Mouse (Mus musculus) lung, embryonic 16.5 days (tissue): Measurements from ENCODE around the gene Spata32. TPM values are rescaled to one million over a fixed set of nuclear protein-coding genes. Genes with fewer than 3 reads are reported as not detected.

ENCODE experiments used
- ATAC-seq: fragments of 200-750 bp; cut with Nextera tagmentation; 2 replicates; pipeline ENCODE4 v1.8.0; 2017; ENCODE audit warnings: low read depth, mild to moderate bottlenecking, moderate library complexity
- H3K27ac ChIP-seq: fragments of 300-500 bp; sonication (generic); 2 replicates; pipeline ENCODE4 v1.5.1; 2014; ENCODE audit warnings: mild to moderate bottlenecking, control low read depth, low read length
- H3K27me3 ChIP-seq: fragments of 300-500 bp; sonication (generic); 2 replicates; pipeline ENCODE4 v1.6.1; 2014; ENCODE audit warnings: low read depth, low read length, mixed read lengths; ENCODE audit not compliant: control insufficient read depth, insufficient read depth
- H3K36me3 ChIP-seq: fragments of 300-500 bp; sonication (generic); 2 replicates; pipeline ENCODE4 v1.6.1; 2014; ENCODE audit warnings: low read length; ENCODE audit not compliant: control insufficient read depth, insufficient read depth
- H3K4me1 ChIP-seq: fragments of 300-500 bp; sonication (generic); replicated peaks from 2 replicates; pipeline ENCODE4 v1.6.1; 2014; ENCODE audit warnings: low read length, mixed read lengths; ENCODE audit not compliant: control insufficient read depth, insufficient read depth
- H3K4me2 ChIP-seq: fragments of 300-500 bp; sonication (generic); 2 replicates; pipeline ENCODE4 v1.6.1; 2014; ENCODE audit warnings: low read depth, low read length, control low read depth
- H3K4me3 ChIP-seq: fragments of 300-500 bp; sonication (generic); 2 replicates; pipeline ENCODE4 v1.5.1; 2014; ENCODE audit warnings: mild to moderate bottlenecking, low read length, control low read depth
- H3K9ac ChIP-seq: fragments of 300-500 bp; sonication (generic); 2 replicates; pipeline ENCODE4 v1.6.1; 2014; ENCODE audit warnings: low read length, control low read depth
- H3K9me3 ChIP-seq: fragments of 300-500 bp; sonication (generic); 2 replicates; pipeline ENCODE4 v1.6.1; 2016; ENCODE audit warnings: low read length; ENCODE audit not compliant: control insufficient read depth
- WGBS: fragments of 180-500 bp; shearing (Covaris S2); extraction: QIAGEN DNeasy Blood & Tissue Kit; methylation state at CpG from one replicate; pipeline ENCODE4 v1.1.7; 2014; 5-methylcytosine and 5-hydroxymethylcytosine counted together
- polyA plus RNA-seq: library from polyadenylated mRNA; unstranded; fragments of >200 nt; fragmentation: Nextera tagmentation; extraction: Ambion mirVana; gene quantifications from 2 replicates; pipeline ENCODE4 v1.2.1, GENCODE M21; 2015

Spata32 gene
- polyA plus RNA-seq, 1 experiment from 2014 or later: not detected

DNA sequence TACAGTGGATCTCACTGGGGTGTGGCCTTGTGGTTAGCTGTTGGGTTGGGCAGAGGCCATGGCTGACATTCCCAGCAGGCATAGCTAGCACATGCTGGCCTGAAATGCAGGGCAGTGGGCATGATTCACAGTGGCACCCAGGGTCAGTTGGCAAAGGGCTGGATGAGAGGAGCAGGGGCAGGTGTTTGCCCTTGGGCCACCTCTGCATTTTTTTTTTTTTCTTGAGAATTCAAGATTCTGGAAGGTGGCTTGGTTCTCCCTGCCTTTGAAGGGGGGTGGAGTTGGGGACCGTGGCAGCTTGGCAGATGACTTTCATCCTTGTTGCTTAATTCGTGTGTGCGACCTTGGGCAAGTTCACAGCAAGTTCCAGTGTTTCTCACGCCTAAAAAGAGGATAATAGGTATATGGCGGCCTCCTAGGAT lies 43.8 kb downstream of the Spata32 start:
- Histone ChIP-seq H3K9me3 (no peaks in the 10 kb centered on the region), H3K4me2 (no peak overlapping the region), H3K4me3 (no peak overlapping the region), H3K36me3 (no peaks in the 10 kb centered on the region), H3K27me3 (peaks cover 25% of the 10 kb centered on the region), H3K9ac (no peak overlapping the region), H3K4me1 (peaks cover 7% of the 10 kb centered on the region), H3K27ac (no peak overlapping the region)
- ATAC-seq: no peak
- 77% methylated on average over 5 of the region's 5 CpGs for WGBS

DNA sequence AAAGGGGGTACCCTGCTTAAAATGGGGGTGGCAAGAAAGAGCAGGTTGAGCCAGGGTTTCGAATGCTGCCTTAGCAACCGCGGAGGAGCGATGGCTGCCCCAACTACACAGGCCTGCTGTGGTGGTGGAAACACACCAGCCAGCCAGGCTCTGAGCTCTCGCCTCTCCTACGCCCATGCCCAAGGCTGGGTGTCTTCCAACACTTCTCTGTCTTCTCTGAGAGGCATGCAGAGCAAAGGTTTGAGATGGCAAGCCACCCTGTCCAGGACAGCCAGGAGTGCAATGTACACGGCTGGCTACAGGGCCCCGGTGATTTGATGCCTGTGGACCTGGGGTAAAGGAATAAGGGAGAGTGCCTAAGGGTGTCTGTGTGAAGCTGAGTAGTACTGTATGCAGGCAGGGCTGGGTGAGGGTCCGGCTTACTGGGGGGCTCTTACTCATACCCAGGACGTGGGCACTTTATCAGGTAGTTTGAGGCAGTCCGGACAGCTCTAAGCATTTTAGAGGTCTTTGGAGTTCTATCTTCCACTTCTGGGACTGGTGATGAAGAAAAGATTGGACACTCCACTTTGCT lies 44.4 kb downstream of the Spata32 start:
- 87% methylated on average over 11 of the region's 11 CpGs for WGBS
- no peak overlapping the region for H3K27ac ChIP-seq

GRCm38 (mm10) chr11:103173041-103173770 lies 45.0 kb downstream of the Spata32 start:
- Histone ChIP-seq H3K36me3 (no peaks in the 10 kb centered on the region), H3K4me3 (no peak overlapping the region), H3K27me3 (peaks cover 25% of the 10 kb centered on the region), H3K4me1 (peaks cover 7% of the 10 kb centered on the region), H3K27ac (no peak overlapping the region), H3K4me2 (no peak overlapping the region), H3K9ac (no peak overlapping the region), H3K9me3 (no peaks in the 10 kb centered on the region)
- WGBS: 84% methylated on average over 7 of the region's 7 CpGs
- ATAC-seq: no peak

More for the DNA sequence above, 44.4 kb downstream of the Spata32 start:
- Histone ChIP-seq H3K4me3 (no peak overlapping the region), H3K4me1 (peaks cover 7% of the 10 kb centered on the region), H3K9ac (no peak overlapping the region), H3K36me3 (no peaks in the 10 kb centered on the region), H3K27me3 (peaks cover 25% of the 10 kb centered on the region), H3K4me2 (no peak overlapping the region), H3K9me3 (no peaks in the 10 kb centered on the region)
- no peak for ATAC-seq

- Histone ChIP-seq H3K4me2 (no peak overlapping the region), H3K4me3 (no peak overlapping the region)
- WGBS: 64% methylated on average over 6 of the region's 6 CpGs
Measured at GRCm38 (mm10) chr11:103172392-103173040, 45.7 kb downstream of the Spata32 start.

DNA sequence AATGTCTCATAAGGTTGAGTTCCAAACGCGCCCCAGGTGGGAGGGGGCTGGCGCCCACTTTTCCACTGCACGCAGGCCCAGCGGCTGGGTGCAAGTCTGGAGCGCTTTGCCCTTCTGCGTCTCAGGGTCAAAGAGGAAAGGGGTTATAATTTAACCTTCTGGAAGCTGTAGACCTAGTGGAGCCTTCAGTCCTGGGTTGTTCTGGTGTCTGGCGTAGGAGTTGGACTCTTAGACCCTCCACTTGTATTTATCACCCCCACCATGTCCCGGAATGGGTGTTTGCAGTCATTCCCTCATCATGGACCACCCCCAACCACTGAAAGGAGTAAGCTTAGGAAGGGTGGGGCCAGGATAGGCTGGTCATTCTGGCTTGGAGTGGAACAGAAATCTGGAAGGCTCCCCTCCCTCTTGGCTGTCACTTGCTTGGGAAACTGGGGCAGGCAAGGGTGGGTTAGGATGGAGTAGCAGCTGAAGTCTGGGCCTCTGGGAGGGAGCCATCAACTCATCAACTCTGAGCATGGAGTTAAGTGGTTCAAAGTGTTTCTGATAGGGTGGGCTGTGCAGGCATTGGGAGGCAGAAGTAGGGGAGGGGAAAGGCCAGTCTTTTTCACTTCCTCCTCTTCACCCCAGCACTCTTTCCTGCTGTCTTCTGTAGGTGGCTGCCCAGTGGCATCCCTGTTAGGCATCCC lies 46.4 kb downstream of the Spata32 start:
- no peak for ATAC-seq
- Histone ChIP-seq H3K36me3 (no peaks in the 10 kb centered on the region), H3K4me1 (peaks cover 7% of the 10 kb centered on the region), H3K27me3 (peaks cover 25% of the 10 kb centered on the region), H3K27ac (no peak overlapping the region), H3K4me2 (no peak overlapping the region), H3K9ac (no peak overlapping the region), H3K4me3 (peak overlapping the region; percentile 61), H3K9me3 (no peaks in the 10 kb centered on the region)
- 40% methylated on average over 9 of the region's 9 CpGs for WGBS

More at GRCm38 (mm10) chr11:103172392-103173040, 45.7 kb downstream of the Spata32 start:
- Histone ChIP-seq H3K4me1 (peaks cover 7% of the 10 kb centered on the region), H3K9me3 (no peaks in the 10 kb centered on the region), H3K27me3 (peaks cover 25% of the 10 kb centered on the region), H3K36me3 (no peaks in the 10 kb centered on the region), H3K27ac (no peak overlapping the region), H3K9ac (no peak overlapping the region)
- no peak for ATAC-seq

DNA sequence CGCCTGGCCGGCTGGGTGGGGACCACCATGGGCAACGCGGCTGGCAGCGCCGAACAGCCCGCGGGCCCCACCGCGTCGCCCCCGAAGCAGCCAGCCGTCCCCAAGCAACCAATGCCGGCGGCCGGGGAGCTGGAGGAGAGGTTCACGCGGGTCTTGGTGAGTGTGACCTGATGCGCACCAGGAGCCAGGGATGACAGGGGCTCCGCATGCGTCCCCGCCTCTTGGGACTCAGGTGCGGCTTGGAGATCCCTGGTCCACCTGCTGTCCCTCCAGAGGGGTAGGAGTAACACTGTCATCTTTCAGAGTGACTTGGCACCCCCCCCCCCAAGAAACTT lies 47.0 kb downstream of the Spata32 start:
- peak overlapping the region; percentile 98 for H3K4me2 ChIP-seq
- no peaks in the 10 kb centered on the region for H3K36me3 ChIP-seq
- peak overlapping the region; percentile 63 for H3K9ac ChIP-seq
- WGBS: under 1% methylated on average over 18 of the region's 23 CpGs
- H3K4me1 ChIP-seq: peaks cover 7% of the 10 kb centered on the region
- H3K27ac ChIP-seq: no peak overlapping the region
- no peak for ATAC-seq
- peaks cover 25% of the 10 kb centered on the region for H3K27me3 ChIP-seq
- peak overlapping the region; percentile 61 for H3K4me3 ChIP-seq
- no peaks in the 10 kb centered on the region for H3K9me3 ChIP-seq

- Histone ChIP-seq H3K27ac (no peak within 1 kb of the TSS), H3K36me3 (no peaks in the 10 kb centered on the region), H3K4me1 (peaks cover 7% of the 10 kb centered on the region), H3K4me3 (peak within 1 kb of the TSS; percentile 61), H3K4me2 (peak within 1 kb of the TSS; percentile 98), H3K27me3 (peaks cover 25% of the 10 kb centered on the region), H3K9me3 (no peaks in the 10 kb centered on the region), H3K9ac (peak within 1 kb of the TSS; percentile 63)
- 1% methylated on average over 55 of the region's 84 CpGs for WGBS
- peak; percentile 70; the same call in 1 of the 2 replicates for ATAC-seq
Measured at GRCm38 (mm10) chr11:103170494-103171285, 47.5 kb downstream of the Spata32 start, which contains the start of gene Fmnl1. Gene Fmnl1, plus strand, starts transcription at chr11:103171107.

GRCm38 (mm10) chr11:103170111-103170493 lies 48.1 kb downstream of the Spata32 start:
- 41% methylated on average over 3 of the region's 3 CpGs for WGBS
- no peaks in the 10 kb centered on the region for H3K9me3 ChIP-seq
- peaks cover 25% of the 10 kb centered on the region for H3K27me3 ChIP-seq
- H3K27ac ChIP-seq: no peak overlapping the region
- no peak for ATAC-seq
- no peaks in the 10 kb centered on the region; the same call in 1 of the 2 replicates for H3K36me3 ChIP-seq
- H3K9ac ChIP-seq: no peak overlapping the region
- H3K4me1 ChIP-seq: peaks cover 7% of the 10 kb centered on the region
- H3K4me2 ChIP-seq: peak overlapping the region; percentile 98
- peak overlapping the region; percentile 61 for H3K4me3 ChIP-seq
